Mouse (Mus musculus) neural tube, embryonic 13.5 days (tissue): ENCODE measurements around the gene Gatm. TPM values are rescaled to one million over a fixed set of nuclear protein-coding genes. Genes with fewer than 3 reads are reported as not detected.

Source experiments
- ATAC-seq: fragments of 200-750 bp; cut with Nextera tagmentation; 2 replicates; pipeline ENCODE4 v1.8.0; 2017; ENCODE audit warnings: low read depth, mild to moderate bottlenecking, moderate TSS enrichment, moderate library complexity
- H3K27ac ChIP-seq: fragments of 300-500 bp; sonication (generic); replicated peaks from 2 replicates; pipeline ENCODE4 v1.5.1; 2015; ENCODE audit warnings: moderate library complexity, mild to moderate bottlenecking, inconsistent platforms
- H3K27me3 ChIP-seq: fragments of 300-500 bp; sonication (generic); 2 replicates; pipeline ENCODE4 v1.6.1; 2015; ENCODE audit warnings: mild to moderate bottlenecking, inconsistent platforms
- H3K36me3 ChIP-seq: fragments of 300-500 bp; sonication (generic); 2 replicates; pipeline ENCODE4 v1.6.1; 2015; ENCODE audit warnings: mild to moderate bottlenecking, inconsistent platforms
- H3K4me1 ChIP-seq: fragments of 300-500 bp; sonication (generic); replicated peaks from 2 replicates; pipeline ENCODE4 v1.6.1; 2015; ENCODE audit warnings: inconsistent platforms
- H3K4me2 ChIP-seq: fragments of 300-500 bp; sonication (generic); 2 replicates; pipeline ENCODE4 v1.6.1; 2015; ENCODE audit warnings: inconsistent platforms, mild to moderate bottlenecking, moderate library complexity
- H3K4me3 ChIP-seq: fragments of 300-500 bp; sonication (generic); 2 replicates; pipeline ENCODE4 v1.5.1; 2015; ENCODE audit warnings: mild to moderate bottlenecking, inconsistent platforms
- H3K9ac ChIP-seq: fragments of 300-500 bp; sonication (generic); 2 replicates; pipeline ENCODE4 v1.6.1; 2015; ENCODE audit warnings: moderate library complexity, mild to moderate bottlenecking, inconsistent platforms
- H3K9me3 ChIP-seq: fragments of 300-500 bp; sonication (generic); 2 replicates; pipeline ENCODE4 v1.6.1; 2016; ENCODE audit warnings: inconsistent platforms
- WGBS: fragments of 180-500 bp; shearing (Covaris S2); methylation state at CpG from one replicate; pipeline ENCODE4 v1.1.7; 2015; 5-methylcytosine and 5-hydroxymethylcytosine counted together
- microRNA counts: library from miRNA; unstranded; fragments of <30 nt; microRNA quantifications from one replicate; lab custom pipeline; 2016
- microRNA-seq: library from miRNA; unstranded; fragments of <30 nt; microRNA quantifications from one replicate; pipeline ENCODE4, GENCODE M21; 2016
- polyA plus RNA-seq: library from polyadenylated mRNA; unstranded; fragments of >200 nt; fragmentation: Nextera tagmentation; extraction: Ambion mirVana; gene quantifications from 2 replicates; pipeline ENCODE4 v1.2.1, GENCODE M21; 2015

Gene Gatm
- polyA plus RNA-seq, 1 experiment from 2014 or later, result 28.1 TPM

GRCm38 (mm10) chr2:122571326-122571725 lies 39.8 kb downstream of the Gatm start:
- Histone ChIP-seq H3K27me3 (no peaks in the 10 kb centered on the region), H3K27ac (no peak overlapping the region), H3K4me2 (no peak overlapping the region), H3K9ac (no peak overlapping the region), H3K9me3 (no peaks in the 10 kb centered on the region), H3K4me3 (no peak overlapping the region), H3K4me1 (no peaks in the 10 kb centered on the region), H3K36me3 (no peaks in the 10 kb centered on the region)
- 76% methylated on average over 4 of the region's 4 CpGs for WGBS
- ATAC-seq, result no peak

- no peaks in the 10 kb centered on the region for H3K9me3 ChIP-seq
- H3K9ac ChIP-seq, result no peak overlapping the region
- no peaks in the 10 kb centered on the region for H3K4me1 ChIP-seq
- H3K27ac ChIP-seq, result no peak overlapping the region
- no peaks in the 10 kb centered on the region for H3K27me3 ChIP-seq
- ATAC-seq, result no peak
- H3K4me2 ChIP-seq, result no peak overlapping the region
- no peaks in the 10 kb centered on the region for H3K36me3 ChIP-seq
- H3K4me3 ChIP-seq, result no peak overlapping the region
- 78% methylated on average over 4 of the region's 4 CpGs for WGBS
Measured at GRCm38 (mm10) chr2:122570430-122570829, 40.7 kb downstream of the Gatm start.

GRCm38 (mm10) chr2:122569439-122569838 lies 41.7 kb downstream of the Gatm start:
- Histone ChIP-seq H3K27me3 (no peaks in the 10 kb centered on the region), H3K4me1 (no peaks in the 10 kb centered on the region), H3K27ac (no peak overlapping the region), H3K9me3 (no peaks in the 10 kb centered on the region), H3K9ac (no peak overlapping the region), H3K36me3 (no peaks in the 10 kb centered on the region), H3K4me3 (no peak overlapping the region), H3K4me2 (no peak overlapping the region)
- 17% methylated on average over 3 of the region's 3 CpGs for WGBS
- no peak for ATAC-seq

- H3K27ac ChIP-seq, result no peak overlapping the region
- no peak overlapping the region for H3K9ac ChIP-seq
- 96% methylated on average over 1 of the region's 1 CpGs for WGBS
- H3K27me3 ChIP-seq, result no peaks in the 10 kb centered on the region
- H3K9me3 ChIP-seq, result no peaks in the 10 kb centered on the region
- no peak overlapping the region for H3K4me3 ChIP-seq
- H3K4me2 ChIP-seq, result no peak overlapping the region
- no peaks in the 10 kb centered on the region for H3K36me3 ChIP-seq
- no peaks in the 10 kb centered on the region for H3K4me1 ChIP-seq
- ATAC-seq, result no peak
Measured at GRCm38 (mm10) chr2:122562251-122562650, 48.9 kb downstream of the Gatm start.

GRCm38 (mm10) chr2:122561221-122561620 lies 49.9 kb downstream of the Gatm start:
- Histone ChIP-seq H3K27me3 (no peaks in the 10 kb centered on the region), H3K27ac (no peak overlapping the region), H3K9me3 (no peaks in the 10 kb centered on the region), H3K4me1 (no peaks in the 10 kb centered on the region), H3K36me3 (no peaks in the 10 kb centered on the region), H3K9ac (no peak overlapping the region), H3K4me2 (no peak overlapping the region), H3K4me3 (no peak overlapping the region)
- no peak for ATAC-seq
- 92% methylated on average over 5 of the region's 5 CpGs for WGBS

GRCm38 (mm10) chr2:122558317-122558716 lies 52.8 kb downstream of the Gatm start:
- Histone ChIP-seq H3K27me3 (no peaks in the 10 kb centered on the region), H3K4me1 (no peaks in the 10 kb centered on the region), H3K4me2 (no peak overlapping the region), H3K27ac (no peak overlapping the region), H3K9ac (no peak overlapping the region), H3K9me3 (no peaks in the 10 kb centered on the region), H3K4me3 (no peak overlapping the region), H3K36me3 (no peaks in the 10 kb centered on the region)
- no peak for ATAC-seq
- WGBS, result 27% methylated on average over 2 of the region's 2 CpGs

MicroRNAs within 50 kb of the gene (microRNA counts, 519-probe panel; counts per million panel counts)
- not detected for microRNA mmu-miR-147 (lab: Ali Mortazavi, UCI)

Small RNA genes within 50 kb of the gene (microRNA-seq; reads per million reads assigned to microRNA genes)
- gene Mir147, result 6.8 reads per million, percentile 23 among the genes with 10 or more reads in this experiment

Other genes starting within 250 kb of the Gatm start
- gene Shf, start 242.1 kb downstream of the Gatm start, polyA plus RNA-seq, result 12.7 and 17.2 TPM in 2 replicates
- gene Slc28a2, start 184.8 kb downstream of the Gatm start, polyA plus RNA-seq, result 0.11 TPM in 1 of 2 replicates, not detected in the other
- not detected in 2 replicates for gene Gm14085, start 126.4 kb downstream of the Gatm start, polyA plus RNA-seq
- 0.43 TPM in 1 of 2 replicates, not detected in the other for gene AA467197, start 25.7 kb upstream of the Gatm start, polyA plus RNA-seq
- 6.6 and 7.8 TPM in 2 replicates for gene Slc30a4, start 91.4 kb upstream of the Gatm start, polyA plus RNA-seq
- 75.4 and 84.9 TPM in 2 replicates for gene Bloc1s6, start 127.2 kb upstream of the Gatm start, polyA plus RNA-seq
- gene Sqor, start 153.9 kb upstream of the Gatm start, polyA plus RNA-seq, result 2.3 and 2.5 TPM in 2 replicates